Mouse (Mus musculus) adrenal gland, postnatal 25 days (tissue): ENCODE results near the gene Pik3cd. TPM values are rescaled to one million over a fixed set of nuclear protein-coding genes. Genes with fewer than 3 reads are reported as not detected.
"Not testable (repeated sequence)": the region's sequence is repeated elsewhere in the genome, so short reads cannot be mapped to it uniquely, and the experiment has no call there.

Source experiments
- DNase-seq: peaks from one replicate; pipeline ENCODE4 v3.0.0; 2021; ENCODE audit warnings: mixed read lengths
- long read RNA-seq: library from polyadenylated mRNA; stranded (forward); transcript quantifications from one replicate; pipeline ENCODE4 v2.0.0, GENCODE M21; 2021
- total RNA-seq: library from RNA; stranded (reverse); gene quantifications from 2 replicates; pipeline ENCODE4 v1.2.3, GENCODE M21; 2021

The Pik3cd gene
- total RNA-seq = 2.0 and 4.4 TPM in 2 replicates
- long read RNA-seq, partial matches to known transcripts = 2 of 3 reads
- long read RNA-seq, other reads (novel, unspliced or antisense) = 1 of 3 reads

- DNase-seq = no peak
These were observed at the start of gene Pik3cd for GRCm38 (mm10) chr4:149702210-149702979. Gene Pik3cd (minus strand): TSS chr4:149702571.

GRCm38 (mm10) chr4:149750671-149751070 is 48.3 kb upstream of the Pik3cd start:
- no peak for DNase-seq

- DNase-seq = not testable (repeated sequence)
These were observed 47.3 kb upstream of the Pik3cd start for GRCm38 (mm10) chr4:149749663-149750015.

- no peak for DNase-seq
These were observed 46.8 kb upstream of the Pik3cd start for GRCm38 (mm10) chr4:149749003-149749662.

GRCm38 (mm10) chr4:149744119-149744518 is 41.7 kb upstream of the Pik3cd start:
- DNase-seq = no peak

GRCm38 (mm10) chr4:149742011-149742530 is 39.7 kb upstream of the Pik3cd start:
- no peak for DNase-seq

GRCm38 (mm10) chr4:149740301-149740700 is 37.9 kb upstream of the Pik3cd start:
- no peak for DNase-seq

GRCm38 (mm10) chr4:149739478-149739877 is 37.1 kb upstream of the Pik3cd start:
- no peak for DNase-seq

- DNase-seq = peak; percentile 96
These were observed 35.3 kb upstream of the Pik3cd start, which contains the start of gene Tmem201 for GRCm38 (mm10) chr4:149737383-149738324. Gene Tmem201 (minus strand): TSS chr4:149738044.

GRCm38 (mm10) chr4:149736581-149736980 is 34.2 kb upstream of the Pik3cd start:
- peak; percentile 71 for DNase-seq

- no peak for DNase-seq
These were observed 33.4 kb upstream of the Pik3cd start for GRCm38 (mm10) chr4:149735624-149736250.

- DNase-seq = no peak
These were observed 32.5 kb upstream of the Pik3cd start for GRCm38 (mm10) chr4:149734730-149735475.

GRCm38 (mm10) chr4:149734246-149734645 is 31.9 kb upstream of the Pik3cd start:
- no peak for DNase-seq

- DNase-seq = no peak
These were observed 31.4 kb upstream of the Pik3cd start for GRCm38 (mm10) chr4:149733748-149734147.

GRCm38 (mm10) chr4:149732800-149733199 is 30.4 kb upstream of the Pik3cd start:
- DNase-seq = no peak

- no peak for DNase-seq
These were observed 29.9 kb upstream of the Pik3cd start for GRCm38 (mm10) chr4:149732313-149732712.

- DNase-seq = no peak
These were observed 28.5 kb upstream of the Pik3cd start for GRCm38 (mm10) chr4:149730827-149731226.

GRCm38 (mm10) chr4:149728810-149729209 is 26.4 kb upstream of the Pik3cd start:
- DNase-seq = no peak

- no peak for DNase-seq
These were observed 25.3 kb upstream of the Pik3cd start for GRCm38 (mm10) chr4:149727636-149728035.

GRCm38 (mm10) chr4:149725661-149726350 is 23.4 kb upstream of the Pik3cd start:
- peak; percentile 94 for DNase-seq
